Mouse (Mus musculus): ENCODE results near the gene Smurf2. TPM values are rescaled to one million over a fixed set of nuclear protein-coding genes. Genes with fewer than 3 reads are reported as not detected.
"Not testable (repeated sequence)": the region's sequence is repeated elsewhere in the genome, so short reads cannot be mapped to it uniquely, and the experiment has no call there.

Smurf2 gene
- polyA plus RNA-seq, 1 experiment: 14.7 TPM

GRCm38 (mm10) chr11:106815761-106816160 lies 104.8 kb downstream of the Smurf2 start:
- Histone ChIP-seq H3K4me3 (ENCODE audit: insufficient read depth, low read depth, low read length) (no peak overlapping the region), H3K27me3 (replicated peaks; ENCODE audit: control insufficient read depth, insufficient read depth, low read length) (no peaks in the 10 kb centered on the region), H3K36me3 (ENCODE audit: control insufficient read depth, insufficient read depth, low read length) (peaks cover 6% of the 10 kb centered on the region; the same call in 1 of the 2 replicates), H3K4me1 (ENCODE audit: control insufficient read depth, insufficient read depth, low read length) (peaks cover 15% of the 10 kb centered on the region; the same call in 1 of the 2 replicates), H3K27ac (ENCODE audit: insufficient read depth, low read depth, low read length) (no peak overlapping the region)
- no peak for DNase-seq
- WGBS: 66% methylated on average over 2 of the region's 2 CpGs
- TF ChIP-seq CTCF (conservative IDR thresholded peaks at IDR 0.05; ENCODE audit: insufficient read depth, insufficient read length, low read depth, low read length): no peak
- TF ChIP-seq POLR2A (IDR thresholded peaks at IDR 0.05; ENCODE audit: low read depth, low read length): no peak

DNA sequence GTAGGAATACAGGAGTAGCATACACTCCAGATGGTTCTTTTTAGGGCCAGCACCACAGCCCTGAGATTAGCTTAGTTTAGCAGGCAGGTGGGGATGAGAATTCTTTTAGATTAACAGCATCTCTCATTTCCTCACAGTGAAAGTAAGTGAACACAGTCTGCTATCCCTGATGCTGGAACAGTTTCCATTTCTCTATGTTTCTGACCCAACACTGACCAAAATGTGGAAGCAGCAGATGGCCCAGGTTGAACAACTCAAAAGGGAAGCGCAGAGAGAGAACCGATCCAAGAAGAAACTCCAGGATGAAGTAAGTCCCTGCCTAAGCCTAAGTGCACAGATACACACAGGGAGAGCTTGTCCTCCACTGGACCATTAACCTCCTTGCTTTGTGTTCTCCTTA lies 105.2 kb downstream of the Smurf2 start:
- Histone ChIP-seq H3K27ac (ENCODE audit: insufficient read depth, low read depth, low read length) (no peak overlapping the region), H3K27me3 (replicated peaks; ENCODE audit: control insufficient read depth, insufficient read depth, low read length) (no peaks in the 10 kb centered on the region), H3K4me1 (ENCODE audit: control insufficient read depth, insufficient read depth, low read length) (peaks cover 15% of the 10 kb centered on the region; the same call in 1 of the 2 replicates), H3K36me3 (ENCODE audit: control insufficient read depth, insufficient read depth, low read length) (peaks cover 8% of the 10 kb centered on the region; the same call in 1 of the 2 replicates), H3K4me3 (ENCODE audit: insufficient read depth, low read depth, low read length) (no peak overlapping the region)
- no peak for DNase-seq
- TF ChIP-seq CTCF (conservative IDR thresholded peaks at IDR 0.05; ENCODE audit: insufficient read depth, insufficient read length, low read depth, low read length) (no peak), POLR2A (IDR thresholded peaks at IDR 0.05; ENCODE audit: low read depth, low read length) (no peak)
- WGBS: 90% methylated on average over 2 of the region's 2 CpGs

DNA sequence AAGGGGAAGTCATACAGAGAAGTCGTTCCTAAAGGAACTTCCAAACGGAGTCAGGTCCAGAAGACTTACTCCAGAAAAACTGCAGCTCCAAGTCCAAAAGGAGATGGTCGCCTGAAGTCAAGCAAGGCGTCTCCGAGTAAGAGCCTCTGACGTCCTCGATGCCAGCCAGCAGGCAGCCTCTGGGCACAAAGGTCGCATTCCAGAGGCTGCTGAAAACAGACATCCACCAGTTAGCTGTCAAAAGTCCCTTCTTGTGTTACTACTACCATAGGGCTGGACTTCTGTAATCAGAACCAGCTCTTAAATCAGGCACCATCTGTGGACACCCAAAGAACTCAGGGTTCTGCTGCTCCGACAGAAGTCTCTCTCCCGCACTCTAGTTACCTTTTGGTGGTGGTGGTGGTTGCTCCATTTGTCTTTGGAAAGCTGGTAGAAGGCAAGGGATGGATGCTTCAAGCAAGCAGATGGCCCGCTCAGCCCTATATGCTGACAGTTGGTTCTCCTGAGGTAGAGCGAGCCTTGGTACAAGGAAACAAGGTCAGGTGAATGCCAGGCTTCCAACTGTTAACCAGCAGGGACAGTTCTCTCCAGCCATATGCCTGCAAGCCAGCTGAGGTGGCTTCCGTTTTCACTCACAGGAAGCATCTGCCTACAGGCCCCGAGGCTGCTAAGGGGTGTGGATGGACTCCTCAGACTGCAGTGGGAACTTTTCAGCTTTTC lies 105.8 kb downstream of the Smurf2 start:
- no peak overlapping the region for H3K27ac ChIP-seq (ENCODE audit: insufficient read depth, low read depth, low read length)
- WGBS: 54% methylated on average over 14 of the region's 14 CpGs
- TF ChIP-seq POLR2A (IDR thresholded peaks at IDR 0.05; ENCODE audit: low read depth, low read length) (no peak), CTCF (conservative IDR thresholded peaks at IDR 0.05; ENCODE audit: insufficient read depth, insufficient read length, low read depth, low read length) (no peak)

GRCm38 (mm10) chr11:106812410-106813136 lies 107.9 kb downstream of the Smurf2 start:
- H3K27me3 ChIP-seq (replicated peaks; ENCODE audit: control insufficient read depth, insufficient read depth, low read length): no peaks in the 10 kb centered on the region
- TF ChIP-seq POLR2A (IDR thresholded peaks at IDR 0.05; ENCODE audit: low read depth, low read length): no peak
- TF ChIP-seq CTCF (conservative IDR thresholded peaks at IDR 0.05; ENCODE audit: insufficient read depth, insufficient read length, low read depth, low read length): no peak
- peaks cover 15% of the 10 kb centered on the region; the same call in 1 of the 2 replicates for H3K4me1 ChIP-seq (ENCODE audit: control insufficient read depth, insufficient read depth, low read length)
- peak; percentile 76 for DNase-seq
- 68% methylated on average over 7 of the region's 7 CpGs for WGBS
- H3K36me3 ChIP-seq (ENCODE audit: control insufficient read depth, insufficient read depth, low read length): peaks cover 4% of the 10 kb centered on the region; the same call in 1 of the 2 replicates
- no peak overlapping the region for H3K27ac ChIP-seq (ENCODE audit: insufficient read depth, low read depth, low read length)
- no peak overlapping the region for H3K4me3 ChIP-seq (ENCODE audit: insufficient read depth, low read depth, low read length)

More for the DNA sequence above, 105.8 kb downstream of the Smurf2 start:
- peaks cover 8% of the 10 kb centered on the region; the same call in 1 of the 2 replicates for H3K36me3 ChIP-seq (ENCODE audit: control insufficient read depth, insufficient read depth, low read length)
- no peaks in the 10 kb centered on the region for H3K27me3 ChIP-seq (replicated peaks; ENCODE audit: control insufficient read depth, insufficient read depth, low read length)
- peaks cover 15% of the 10 kb centered on the region; the same call in 1 of the 2 replicates for H3K4me1 ChIP-seq (ENCODE audit: control insufficient read depth, insufficient read depth, low read length)
- H3K4me3 ChIP-seq (ENCODE audit: insufficient read depth, low read depth, low read length): no peak overlapping the region
- peak; percentile 85 for DNase-seq

- H3K27ac ChIP-seq (ENCODE audit: insufficient read depth, low read depth, low read length); DNase-seq; H3K4me3 ChIP-seq (ENCODE audit: insufficient read depth, low read depth, low read length); H3K36me3 ChIP-seq (ENCODE audit: control insufficient read depth, insufficient read depth, low read length); H3K4me1 ChIP-seq (ENCODE audit: control insufficient read depth, insufficient read depth, low read length); H3K27me3 ChIP-seq (replicated peaks; ENCODE audit: control insufficient read depth, insufficient read depth, low read length): not testable (repeated sequence)
- WGBS: 82% methylated on average over 1 of the region's 1 CpGs
Observed at GRCm38 (mm10) chr11:106807442-106807841, 113.1 kb downstream of the Smurf2 start.

DNA sequence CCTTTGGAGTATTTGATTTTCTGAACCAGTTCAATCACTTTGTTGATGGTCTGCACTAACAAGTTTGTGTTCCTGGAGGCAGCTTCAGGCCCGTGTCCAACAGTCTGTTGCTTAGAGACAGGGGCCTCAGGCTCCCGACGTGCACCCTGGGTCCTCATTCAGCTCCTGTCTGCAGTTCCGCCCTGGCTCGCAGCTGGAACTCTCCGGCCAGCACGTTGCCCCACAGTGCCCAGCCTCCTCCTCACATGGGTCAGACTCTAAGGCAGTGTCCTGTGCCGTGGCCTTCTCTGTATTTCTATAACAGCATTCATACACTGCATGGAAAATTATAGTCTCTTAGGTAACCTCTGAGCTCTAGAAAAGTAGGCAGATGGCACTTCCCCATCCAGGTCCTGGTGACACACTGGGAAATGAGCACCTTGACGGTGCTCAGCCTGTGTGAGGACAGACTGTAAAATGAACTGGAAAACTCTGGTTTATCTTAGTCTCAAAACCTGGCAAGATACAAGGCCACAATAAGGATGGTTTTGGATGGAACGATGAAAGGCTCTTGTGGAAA lies 118.4 kb downstream of the Smurf2 start:
- peaks cover 3% of the 10 kb centered on the region for H3K36me3 ChIP-seq (ENCODE audit: control insufficient read depth, insufficient read depth, low read length)
- TF ChIP-seq POLR2A (IDR thresholded peaks at IDR 0.05; ENCODE audit: low read depth, low read length) (no peak), CTCF (conservative IDR thresholded peaks at IDR 0.05; ENCODE audit: insufficient read depth, insufficient read length, low read depth, low read length) (no peak)
- WGBS: 87% methylated on average over 10 of the region's 10 CpGs

DNA sequence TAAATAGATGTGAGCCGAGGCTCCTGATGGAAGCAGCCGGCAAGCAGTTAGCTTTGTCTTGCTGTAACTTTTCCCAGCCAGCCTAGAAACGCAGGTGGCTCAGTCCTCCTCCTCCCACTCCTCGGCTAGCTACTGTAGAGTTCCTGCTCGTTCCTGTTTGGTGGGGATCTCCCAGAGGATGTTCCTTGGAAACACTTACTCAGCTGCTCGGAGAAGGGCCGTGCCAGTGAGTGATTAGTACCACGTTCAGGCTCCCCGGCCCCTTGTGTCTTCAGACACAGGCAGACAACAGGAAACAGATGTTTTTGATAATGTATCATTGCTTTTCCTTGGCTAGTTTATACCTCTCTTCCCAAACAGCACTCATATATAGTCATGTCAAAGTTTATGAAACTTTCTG lies 124.8 kb downstream of the Smurf2 start:
- Histone ChIP-seq H3K36me3 (ENCODE audit: control insufficient read depth, insufficient read depth, low read length) (peaks cover 2% of the 10 kb centered on the region; the same call in 1 of the 2 replicates), H3K27ac (ENCODE audit: insufficient read depth, low read depth, low read length) (no peak overlapping the region)

More for the DNA sequence above, 118.4 kb downstream of the Smurf2 start:
- Histone ChIP-seq H3K4me1 (ENCODE audit: control insufficient read depth, insufficient read depth, low read length) (no peaks in the 10 kb centered on the region), H3K4me3 (ENCODE audit: insufficient read depth, low read depth, low read length) (no peak overlapping the region), H3K27me3 (replicated peaks; ENCODE audit: control insufficient read depth, insufficient read depth, low read length) (no peaks in the 10 kb centered on the region), H3K27ac (ENCODE audit: insufficient read depth, low read depth, low read length) (no peak overlapping the region)
- no peak for DNase-seq

More for the DNA sequence above, 124.8 kb downstream of the Smurf2 start:
- Histone ChIP-seq H3K27me3 (replicated peaks; ENCODE audit: control insufficient read depth, insufficient read depth, low read length) (no peaks in the 10 kb centered on the region), H3K4me1 (ENCODE audit: control insufficient read depth, insufficient read depth, low read length) (no peaks in the 10 kb centered on the region; the same call in 1 of the 2 replicates), H3K4me3 (ENCODE audit: insufficient read depth, low read depth, low read length) (no peak overlapping the region)
- no peak for DNase-seq
- TF ChIP-seq POLR2A (IDR thresholded peaks at IDR 0.05; ENCODE audit: low read depth, low read length): no peak
- TF ChIP-seq CTCF (conservative IDR thresholded peaks at IDR 0.05; ENCODE audit: insufficient read depth, insufficient read length, low read depth, low read length): no peak
- WGBS: 27% methylated on average over 9 of the region's 9 CpGs
